Mouse (Mus musculus): ENCODE measurements around the gene Nt5dc1.

- TF ChIP-seq CTCF (IDR thresholded peaks at IDR 0.05; ENCODE audit: low read depth, low read length): no peak
- TF ChIP-seq POLR2A (IDR thresholded peaks at IDR 0.05; ENCODE audit: insufficient read depth, low read length): no peak
- no peak for TF ChIP-seq EP300 (IDR thresholded peaks at IDR 0.05; ENCODE audit: insufficient read depth, low read depth, low read length)
Observed at GRCm38 (mm10) chr10:34396959-34397358, 21.4 kb downstream of the Nt5dc1 start.
